Mouse (Mus musculus): ENCODE results near the gene Cntnap5a.

Cntnap5a gene

GRCm38 (mm10) chr1:116366171-116366570, 681.6 kb downstream of the Cntnap5a start:
- no peak for DNase-seq (ENCODE audit: low read depth, low spot score)

GRCm38 (mm10) chr1:116366806-116367205, 682.2 kb downstream of the Cntnap5a start:
- no peak for DNase-seq (ENCODE audit: low read depth, low spot score)

- no peak for DNase-seq (ENCODE audit: low read depth, low spot score)
Observed at GRCm38 (mm10) chr1:116367572-116367971, 683.0 kb downstream of the Cntnap5a start.

- DNase-seq (ENCODE audit: low read depth, low spot score): no peak
Observed at GRCm38 (mm10) chr1:116370817-116371216, 686.3 kb downstream of the Cntnap5a start.

- DNase-seq (ENCODE audit: low read depth, low spot score): no peak
Observed at GRCm38 (mm10) chr1:116373551-116373950, 689.0 kb downstream of the Cntnap5a start.

GRCm38 (mm10) chr1:116392390-116392789, 707.8 kb downstream of the Cntnap5a start:
- DNase-seq (ENCODE audit: low read depth, low spot score): no peak

GRCm38 (mm10) chr1:116401996-116402656, 717.6 kb downstream of the Cntnap5a start:
- DNase-seq (ENCODE audit: low read depth, low spot score): no peak

- DNase-seq (ENCODE audit: low read depth, low spot score): no peak
Observed at GRCm38 (mm10) chr1:116409836-116410235, 725.3 kb downstream of the Cntnap5a start.

- DNase-seq (ENCODE audit: low read depth, low spot score): no peak
Observed at GRCm38 (mm10) chr1:116428396-116428795, 743.8 kb downstream of the Cntnap5a start.

GRCm38 (mm10) chr1:116455115-116455717, 770.7 kb downstream of the Cntnap5a start:
- DNase-seq (ENCODE audit: low read depth, low spot score): no peak

GRCm38 (mm10) chr1:116477703-116478102, 793.1 kb downstream of the Cntnap5a start:
- peak; percentile 37 for DNase-seq (ENCODE audit: low read depth, low spot score)

GRCm38 (mm10) chr1:116488780-116489569, 804.4 kb downstream of the Cntnap5a start:
- no peak for DNase-seq (ENCODE audit: low read depth, low spot score)

- DNase-seq (ENCODE audit: low read depth, low spot score): no peak
Observed at GRCm38 (mm10) chr1:116577969-116578666, 893.6 kb downstream of the Cntnap5a start.

GRCm38 (mm10) chr1:116616272-116616671, 931.7 kb downstream of the Cntnap5a start:
- DNase-seq (ENCODE audit: low read depth, low spot score): no peak
